Comparison of ENCODE assay signal across 9 mouse cellular contexts in the genomic region with DNA sequence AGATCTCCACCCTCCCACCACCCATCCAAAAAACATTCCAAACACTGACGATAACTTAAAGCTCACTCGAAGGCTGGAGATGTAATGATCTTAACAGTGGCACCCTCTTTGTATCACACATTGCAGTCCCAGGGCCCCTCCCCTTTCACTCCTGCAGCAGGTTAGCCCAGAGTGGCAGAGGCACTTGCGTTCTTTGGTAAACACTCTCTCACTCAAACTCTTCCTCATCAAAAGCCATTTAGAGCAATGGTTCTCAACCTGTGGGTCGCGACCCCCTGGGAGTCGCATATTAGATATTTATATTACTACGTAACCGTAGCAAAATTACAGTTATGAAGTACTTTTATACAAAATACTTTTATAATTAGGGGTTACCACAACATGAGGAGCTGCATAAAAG. TPM values are rescaled to one million over a fixed set of nuclear protein-coding genes. Genes with fewer than 3 reads are reported as not detected.
DNase-seq lines count a peak whose midpoint lies in the region; ATAC-seq lines count a peak whose summit lies in the region.
"Had no signal": no experiment of that assay in that cellular context is flagged by ENCODE, and none has a peak within 500 bp of the region (broad histone marks: within the 10 kb centered on the region; RNA-seq: fewer than 3 reads in every experiment).

No protein-coding gene starts in this region.

- DNase-seq in layer of hippocampus, adult 9-10 months (ENCODE audit: low spot score): no peak
- no peak for DNase-seq in right cerebral cortex, postnatal 25 days

- peak overlapping the region; percentile 73 for H3K4me2 ChIP-seq in limb, embryonic 13.5 days (replicated peaks)
- H3K4me2 ChIP-seq in midbrain, embryonic 16.5 days (ENCODE audit: low read length): peak overlapping the region; percentile 89

- no peaks in the 10 kb centered on the region for H3K9me3 ChIP-seq in erythroblast, embryonic 14.5 days (ENCODE audit: control insufficient read depth, low read length)
- H3K9me3 ChIP-seq in limb, embryonic 13.5 days: no peaks in the 10 kb centered on the region
- H3K9me3 ChIP-seq in midbrain, embryonic 16.5 days (replicated peaks; ENCODE audit: control insufficient read depth, low read length, poor library complexity, severe bottlenecking): no peaks in the 10 kb centered on the region

- peak overlapping the region; percentile 89 for H3K4me3 ChIP-seq in erythroblast, embryonic 14.5 days (replicated peaks)
- H3K4me3 ChIP-seq in limb, embryonic 13.5 days: peak overlapping the region; percentile 87
- H3K4me3 ChIP-seq in midbrain, embryonic 16.5 days (ENCODE audit: low read depth, low read length): peak overlapping the region; percentile 61

- no peaks in the 10 kb centered on the region for H3K27me3 ChIP-seq in erythroblast, embryonic 14.5 days (ENCODE audit: control insufficient read depth)
- H3K27me3 ChIP-seq in limb, embryonic 13.5 days: no peaks in the 10 kb centered on the region
- no peaks in the 10 kb centered on the region for H3K27me3 ChIP-seq in midbrain, embryonic 16.5 days (ENCODE audit: control insufficient read depth, insufficient read depth, low read depth, low read length)
- H3K27me3 ChIP-seq: Patski had no signal

- peaks cover 9% of the 10 kb centered on the region for H3K36me3 ChIP-seq in erythroblast, embryonic 14.5 days (ENCODE audit: control insufficient read depth)
- no peaks in the 10 kb centered on the region for H3K36me3 ChIP-seq in limb, embryonic 13.5 days
- no peaks in the 10 kb centered on the region for H3K36me3 ChIP-seq in midbrain, embryonic 16.5 days (ENCODE audit: control insufficient read depth, insufficient read depth, low read length)

- ATAC-seq in erythroblast, adult 5-6 weeks (replicated peaks; ENCODE audit: low FRiP score, poor library complexity, severe bottlenecking): no peak
- ATAC-seq in CD4-positive, CD25-positive, alpha-beta regulatory T cell, adult 4 months: peak; percentile 46
- ATAC-seq in erythroid progenitor cell, adult 5-6 weeks (replicated peaks; ENCODE audit: low FRiP score, poor library complexity, severe bottlenecking): 0 out of 2 replicates have a peak, but pooled peaks have one; percentile 40
- ATAC-seq in limb, embryonic 13.5 days (ENCODE audit: low FRiP score, low read depth): no peak
- no peak for ATAC-seq in midbrain, embryonic 16.5 days

- 39% methylated on average over 8 of the region's 8 CpGs for WGBS in limb, embryonic 13.5 days
- WGBS in midbrain, embryonic 16.5 days: 49% methylated on average over 8 of the region's 8 CpGs

- peaks cover 36% of the 10 kb centered on the region for H3K4me1 ChIP-seq in erythroblast, embryonic 14.5 days (ENCODE audit: control insufficient read depth)
- peaks cover 9% of the 10 kb centered on the region for H3K4me1 ChIP-seq in limb, embryonic 13.5 days
- H3K4me1 ChIP-seq in midbrain, embryonic 16.5 days (ENCODE audit: control insufficient read depth, insufficient read depth, low read length): peaks cover 14% of the 10 kb centered on the region

- no peak overlapping the region for H3K27ac ChIP-seq in limb, embryonic 13.5 days
- H3K27ac ChIP-seq in midbrain, embryonic 16.5 days (ENCODE audit: low read length): no peak overlapping the region

- H3K9ac ChIP-seq in limb, embryonic 13.5 days: peak overlapping the region; percentile 82
- H3K9ac ChIP-seq in midbrain, embryonic 16.5 days (ENCODE audit: low read depth, low read length): peak overlapping the region; percentile 67; the same call in 1 of the 2 replicates

RNA-seq across cellular contexts. Expression of a gene that starts 1.1 kb away (rescaled TPM):
- polyA plus RNA-seq in erythroblast, embryonic 14.5 days (2012): 4.7 and 5.4 TPM in 2 replicates
- total RNA-seq in erythroblast, adult 5-6 weeks (2015; ENCODE audit: low replicate concordance): 7.3 and 20.2 TPM in 2 replicates
- 13.5 and 13.9 TPM in 2 replicates for total RNA-seq in erythroblast, adult 5-6 weeks (2017; ENCODE audit: low replicate concordance)
- 10 to 100 TPM; 37.1 to 44.8 TPM for polyA plus RNA-seq in CD4-positive, CD25-positive, alpha-beta regulatory T cell, adult 4 months (2017; shearing (Covaris generic))
- total RNA-seq in erythroid progenitor cell, adult 5-6 weeks (2015; ENCODE audit: low replicate concordance): 27.4 and 28.1 TPM in 2 replicates
- 12.8 and 17.7 TPM in 2 replicates for total RNA-seq in erythroid progenitor cell, adult 5-6 weeks (2017; ENCODE audit: low replicate concordance)
- 22.1 and 23.6 TPM in 2 replicates for polyA plus RNA-seq in limb, embryonic 13.5 days (2015; fragmentation: Nextera tagmentation; extraction: Ambion mirVana)
- 50.7 and 53.9 TPM in 2 replicates for polyA plus RNA-seq in midbrain, embryonic 16.5 days (2015; fragmentation: Nextera tagmentation; extraction: Ambion mirVana)

Comparison
In these comparisons a context has a peak if more than half of its experiments do, and no peak if none do; other contexts are left out.
1. ATAC-seq: peak in CD4-positive, CD25-positive, alpha-beta regulatory T cell, adult 4 months (single experiment) and erythroid progenitor cell, adult 5-6 weeks (single experiment); none in erythroblast, adult 5-6 weeks (single experiment), limb, embryonic 13.5 days (single experiment) and midbrain, embryonic 16.5 days (single experiment).
2. Peak in every context shown above with its lines, with median percentiles within 50 percentile points of each other: H3K4me3 ChIP-seq.